In genomic region chr7:12934808-12935207, GRCm38 (mm10) we compare ENCODE assay signal across 21 mouse cellular contexts. TPM values are rescaled to one million over a fixed set of nuclear protein-coding genes. Genes with fewer than 3 reads are reported as not detected.
A peak's percentile ranks its signal among the peaks of the same experiment; 100 is the strongest.
DNase-seq lines count a peak whose midpoint lies in the region; ATAC-seq and TF ChIP-seq lines count a peak whose summit lies in the region.
"Had no signal": no experiment of that assay in that cellular context is flagged by ENCODE, and none has a peak within 500 bp of the region (broad histone marks: within the 10 kb centered on the region; RNA-seq: fewer than 3 reads in every experiment).

No protein-coding gene starts in this region.

- no peaks in the 10 kb centered on the region for H3K36me3 ChIP-seq in liver, embryonic 11.5 days (ENCODE audit: control insufficient read depth, insufficient read depth, low read length)
- H3K36me3 ChIP-seq in liver, postnatal 0 days (replicated peaks; ENCODE audit: insufficient read depth, low read length): no peaks in the 10 kb centered on the region
- no peaks in the 10 kb centered on the region for H3K36me3 ChIP-seq in liver, embryonic 13.5 days
- no peaks in the 10 kb centered on the region for H3K36me3 ChIP-seq in liver, embryonic 14.5 days (replicated peaks; ENCODE audit: control insufficient read depth, insufficient read depth, low read depth)
- no peaks in the 10 kb centered on the region for H3K36me3 ChIP-seq in hindbrain, embryonic 11.5 days (ENCODE audit: control insufficient read depth, insufficient read depth, low read length)
- H3K36me3 ChIP-seq: embryonic facial prominence, embryonic 12.5 days; forebrain, embryonic 15.5 days had no signal

- WGBS in liver, embryonic 11.5 days: 65% methylated on average over 3 of the region's 3 CpGs
- whole genome bisulfite sequencing in liver, postnatal 0 days (ENCODE audit: insufficient replicate concordance): 65% methylated on average over 3 of the region's 3 CpGs
- WGBS in liver, embryonic 13.5 days (ENCODE audit: insufficient replicate concordance): 35% methylated on average over 3 of the region's 3 CpGs
- 26% methylated on average over 3 of the region's 3 CpGs for WGBS in liver, embryonic 14.5 days (ENCODE audit: insufficient replicate concordance)
- 78% methylated on average over 3 of the region's 3 CpGs for WGBS in hindbrain, embryonic 11.5 days

- H3K4me1 ChIP-seq in liver, embryonic 11.5 days (replicated peaks; ENCODE audit: control insufficient read depth, insufficient read depth, low read length): no peaks in the 10 kb centered on the region
- no peaks in the 10 kb centered on the region for H3K4me1 ChIP-seq in liver, postnatal 0 days (ENCODE audit: insufficient read depth)
- no peaks in the 10 kb centered on the region for H3K4me1 ChIP-seq in liver, embryonic 13.5 days (replicated peaks)
- H3K4me1 ChIP-seq in liver, embryonic 14.5 days (replicated peaks; ENCODE audit: control insufficient read depth in 2 of 2, insufficient read depth in 2 of 2, low read length in 1 of 2): no peaks in the 10 kb centered on the region
- H3K4me1 ChIP-seq in hindbrain, embryonic 11.5 days (replicated peaks; ENCODE audit: control insufficient read depth, insufficient read depth, low read length): no peaks in the 10 kb centered on the region
- H3K4me1 ChIP-seq: embryonic facial prominence, embryonic 10.5 days; embryonic facial prominence, embryonic 12.5 days; forebrain, embryonic 13.5 days; forebrain, embryonic 15.5 days had no signal

- TF ChIP-seq EP300 in liver, postnatal 0 days (IDR thresholded peaks at IDR 0.05; ENCODE audit: low read depth): no peak
- no peak for TF ChIP-seq EP300 in liver, embryonic 14.5 days (IDR thresholded peaks at IDR 0.05; ENCODE audit: low read depth)

- no peak overlapping the region for H3K4me2 ChIP-seq in liver, embryonic 11.5 days
- no peak overlapping the region for H3K4me2 ChIP-seq in liver, postnatal 0 days (ENCODE audit: low read depth, low read length)
- no peak overlapping the region for H3K4me2 ChIP-seq in liver, embryonic 13.5 days
- no peak overlapping the region for H3K4me2 ChIP-seq in liver, embryonic 14.5 days (ENCODE audit: low read depth)
- no peak overlapping the region for H3K4me2 ChIP-seq in hindbrain, embryonic 11.5 days (replicated peaks; ENCODE audit: low read depth, low read length)
- H3K4me2 ChIP-seq: embryonic facial prominence, embryonic 12.5 days; forebrain, embryonic 13.5 days; forebrain, embryonic 15.5 days had no signal

- peak; percentile 69; the same call in 1 of the 2 replicates for ATAC-seq in liver, embryonic 11.5 days (replicated peaks; ENCODE audit: low FRiP score)
- ATAC-seq in liver, postnatal 0 days: no peak
- ATAC-seq in liver, embryonic 13.5 days (ENCODE audit: low read depth): peak; percentile 59; the same call in 1 of the 2 replicates
- 0 out of 2 replicates have a peak, but pooled peaks have one; percentile 24 for ATAC-seq in liver, embryonic 14.5 days (ENCODE audit: insufficient read depth)
- peak; percentile 59; the same call in 1 of the 2 replicates for ATAC-seq in megakaryocyte-erythroid progenitor cell, adult 5-6 weeks (replicated peaks; ENCODE audit: low FRiP score, low TSS enrichment, poor library complexity, severe bottlenecking)
- ATAC-seq in hindbrain, embryonic 11.5 days (ENCODE audit: low FRiP score): no peak
- ATAC-seq: activated CD4-positive, CD25-positive, alpha-beta regulatory T cell, adult 4 months; forebrain, embryonic 13.5 days; forebrain, embryonic 15.5 days; Patski had no signal

- H3K27ac ChIP-seq in liver, embryonic 11.5 days (ENCODE audit: low read depth, low read length): no peak overlapping the region
- H3K27ac ChIP-seq in liver, postnatal 0 days (ENCODE audit: low read depth): no peak overlapping the region
- no peak overlapping the region for H3K27ac ChIP-seq in liver, embryonic 13.5 days
- H3K27ac ChIP-seq in liver, embryonic 14.5 days: no peak overlapping the region
- H3K27ac ChIP-seq in hindbrain, embryonic 11.5 days (ENCODE audit: low read depth, low read length): no peak overlapping the region
- H3K27ac ChIP-seq: embryonic facial prominence, embryonic 10.5 days; embryonic facial prominence, embryonic 12.5 days; forebrain, embryonic 13.5 days; forebrain, embryonic 15.5 days had no signal

- H3K9me3 ChIP-seq in liver, embryonic 11.5 days (ENCODE audit: control insufficient read depth, low read length): no peaks in the 10 kb centered on the region
- no peaks in the 10 kb centered on the region for H3K9me3 ChIP-seq in liver, postnatal 0 days (ENCODE audit: low read length)
- no peaks in the 10 kb centered on the region for H3K9me3 ChIP-seq in liver, embryonic 13.5 days (replicated peaks)
- no peaks in the 10 kb centered on the region for H3K9me3 ChIP-seq in liver, embryonic 14.5 days (ENCODE audit: control insufficient read depth, low read length)
- no peaks in the 10 kb centered on the region for H3K9me3 ChIP-seq in hindbrain, embryonic 11.5 days (ENCODE audit: control insufficient read depth, low read length)
- H3K9me3 ChIP-seq: embryonic facial prominence, embryonic 10.5 days; embryonic facial prominence, embryonic 12.5 days; forebrain, embryonic 13.5 days; forebrain, embryonic 15.5 days had no signal

- no peaks in the 10 kb centered on the region for H3K27me3 ChIP-seq in liver, embryonic 11.5 days (replicated peaks; ENCODE audit: control insufficient read depth, insufficient read depth, low read length)
- no peaks in the 10 kb centered on the region for H3K27me3 ChIP-seq in liver, postnatal 0 days (ENCODE audit: insufficient read depth, low read length)
- H3K27me3 ChIP-seq in liver, embryonic 13.5 days: no peaks in the 10 kb centered on the region
- H3K27me3 ChIP-seq in liver, embryonic 14.5 days (ENCODE audit: control insufficient read depth, insufficient read depth, low read length): no peaks in the 10 kb centered on the region
- no peaks in the 10 kb centered on the region for H3K27me3 ChIP-seq in hindbrain, embryonic 11.5 days (ENCODE audit: control insufficient read depth, insufficient read depth, low read length)
- H3K27me3 ChIP-seq: embryonic facial prominence, embryonic 12.5 days; forebrain, embryonic 13.5 days; forebrain, embryonic 15.5 days; Patski had no signal

- H3K9ac ChIP-seq in liver, embryonic 11.5 days (ENCODE audit: low read depth, low read length): no peak overlapping the region
- no peak overlapping the region for H3K9ac ChIP-seq in liver, postnatal 0 days (replicated peaks)
- H3K9ac ChIP-seq in liver, embryonic 13.5 days: no peak overlapping the region
- no peak overlapping the region for H3K9ac ChIP-seq in liver, embryonic 14.5 days (replicated peaks)
- no peak overlapping the region for H3K9ac ChIP-seq in hindbrain, embryonic 11.5 days (ENCODE audit: low read depth, low read length)
- H3K9ac ChIP-seq: embryonic facial prominence, embryonic 12.5 days; forebrain, embryonic 13.5 days; forebrain, embryonic 15.5 days had no signal

- H3K4me3 ChIP-seq in liver, embryonic 11.5 days (ENCODE audit: low read depth, low read length): no peak overlapping the region
- no peak overlapping the region for H3K4me3 ChIP-seq in liver, postnatal 0 days (ENCODE audit: low read depth, low read length)
- no peak overlapping the region for H3K4me3 ChIP-seq in liver, embryonic 13.5 days (replicated peaks)
- H3K4me3 ChIP-seq in liver, embryonic 14.5 days (ENCODE audit: insufficient read depth in 1 of 2, low read depth in 2 of 2, low read length in 2 of 2): no peak overlapping the region
- no peak overlapping the region for H3K4me3 ChIP-seq in hindbrain, embryonic 11.5 days (ENCODE audit: low read depth, low read length)
- H3K4me3 ChIP-seq: embryonic facial prominence, embryonic 10.5 days; embryonic facial prominence, embryonic 12.5 days; forebrain, embryonic 13.5 days; forebrain, embryonic 15.5 days had no signal

- no peak for TF ChIP-seq CTCF in liver, postnatal 0 days (IDR thresholded peaks at IDR 0.05; ENCODE audit: low read depth)
- no peak for TF ChIP-seq CTCF in liver, embryonic 14.5 days (IDR thresholded peaks at IDR 0.05; ENCODE audit: low read depth)

- DNase-seq in liver, embryonic 11.5 days (ENCODE audit: low spot score): no peak
- DNase-seq in liver, postnatal 0 days: no peak
- no peak for DNase-seq in liver, embryonic 13.5 days
- DNase-seq in liver, embryonic 14.5 days (ENCODE audit: low read depth in 3 of 3, low spot score in 3 of 3): no peak
- DNase-seq in MN1 (ENCODE audit: low spot score): no peak
- DNase-seq in hindbrain, embryonic 11.5 days (ENCODE audit: low spot score): no peak
- DNase-seq: adrenal gland, adult 8-10 months; adrenal gland, postnatal 14 days; adrenal gland, postnatal 36 days; cerebellum, adult 11-12 months; cerebellum, adult 2 months; cerebellum, adult 9-10 months; cerebellum, postnatal 10 days; cerebellum, postnatal 25 days had no signal

RNA-seq across cellular contexts. Expression of gene Rnf225, which starts 7.6 kb away (rescaled TPM):
- polyA plus RNA-seq in liver, embryonic 11.5 days (2014; fragmentation: Nextera tagmentation; extraction: Ambion mirVana): 0.38 and 0.81 TPM in 2 replicates
- polyA plus RNA-seq in liver, postnatal 0 days (2015; fragmentation: Nextera tagmentation; extraction: Ambion mirVana): 0.05 TPM in 2 replicates
- polyA plus RNA-seq in liver, embryonic 13.5 days (2015; fragmentation: Nextera tagmentation; extraction: Ambion mirVana): 0.16 and 0.24 TPM in 2 replicates
- 0.55 TPM in 2 replicates for polyA plus RNA-seq in liver, embryonic 14.5 days (2012; rRNA removed)
- 0.09 and 0.15 TPM in 2 replicates for polyA plus RNA-seq in liver, embryonic 14.5 days (2014; fragmentation: Nextera tagmentation; extraction: Ambion mirVana)
- total RNA-seq in megakaryocyte-erythroid progenitor cell, adult 5-6 weeks (2014; fragmentation: Nextera tagmentation): 0.77 and 1.2 TPM in 2 replicates
- total RNA-seq in megakaryocyte-erythroid progenitor cell, adult 5-6 weeks (2017): 1.6 TPM in 1 of 2 replicates, not detected in the other
- 0.50 and 0.66 TPM in 2 replicates for polyA plus RNA-seq in hindbrain, embryonic 11.5 days (2014; fragmentation: Nextera tagmentation; extraction: Ambion mirVana)
- polyA plus RNA-seq: activated CD4-positive, CD25-positive, alpha-beta regulatory T cell, adult 4 months had no signal

RNA-seq across cellular contexts. Expression of gene Rps5, which starts 12.7 kb away (rescaled TPM):
- polyA plus RNA-seq in liver, embryonic 11.5 days (2014; fragmentation: Nextera tagmentation; extraction: Ambion mirVana): 1,276 and 1,341 TPM in 2 replicates
- polyA plus RNA-seq in liver, postnatal 0 days (2015; fragmentation: Nextera tagmentation; extraction: Ambion mirVana): 556 and 564 TPM in 2 replicates
- 724 and 893 TPM in 2 replicates for polyA plus RNA-seq in liver, embryonic 13.5 days (2015; fragmentation: Nextera tagmentation; extraction: Ambion mirVana)
- 1,715 and 1,748 TPM in 2 replicates for polyA plus RNA-seq in liver, embryonic 14.5 days (2012; rRNA removed)
- 863 and 876 TPM in 2 replicates for polyA plus RNA-seq in liver, embryonic 14.5 days (2014; fragmentation: Nextera tagmentation; extraction: Ambion mirVana)
- 3,241 and 3,814 TPM in 2 replicates for total RNA-seq in megakaryocyte-erythroid progenitor cell, adult 5-6 weeks (2014; fragmentation: Nextera tagmentation)
- total RNA-seq in megakaryocyte-erythroid progenitor cell, adult 5-6 weeks (2017): 1,950 and 2,335 TPM in 2 replicates
- 842 and 852 TPM in 2 replicates for polyA plus RNA-seq in hindbrain, embryonic 11.5 days (2014; fragmentation: Nextera tagmentation; extraction: Ambion mirVana)

RNA-seq across cellular contexts. Expression of gene Zfp324, which starts 30.8 kb away (rescaled TPM):
- polyA plus RNA-seq in liver, embryonic 11.5 days (2014; fragmentation: Nextera tagmentation; extraction: Ambion mirVana): 6.6 and 7.7 TPM in 2 replicates
- polyA plus RNA-seq in liver, postnatal 0 days (2015; fragmentation: Nextera tagmentation; extraction: Ambion mirVana): 1.5 and 1.9 TPM in 2 replicates
- polyA plus RNA-seq in liver, embryonic 13.5 days (2015; fragmentation: Nextera tagmentation; extraction: Ambion mirVana): 3.3 and 3.6 TPM in 2 replicates
- 1.7 and 1.8 TPM in 2 replicates for polyA plus RNA-seq in liver, embryonic 14.5 days (2012; rRNA removed)
- polyA plus RNA-seq in liver, embryonic 14.5 days (2014; fragmentation: Nextera tagmentation; extraction: Ambion mirVana): 2.0 and 2.4 TPM in 2 replicates
- total RNA-seq in megakaryocyte-erythroid progenitor cell, adult 5-6 weeks (2014; fragmentation: Nextera tagmentation): 3.7 and 4.3 TPM in 2 replicates
- 3.1 and 7.7 TPM in 2 replicates for total RNA-seq in megakaryocyte-erythroid progenitor cell, adult 5-6 weeks (2017)
- 7.4 and 8.0 TPM in 2 replicates for polyA plus RNA-seq in hindbrain, embryonic 11.5 days (2014; fragmentation: Nextera tagmentation; extraction: Ambion mirVana)

RNA-seq across cellular contexts. Expression of gene Zscan22, which starts 37.2 kb away (rescaled TPM):
- polyA plus RNA-seq in liver, embryonic 11.5 days (2014; fragmentation: Nextera tagmentation; extraction: Ambion mirVana): 14.4 and 16.4 TPM in 2 replicates
- polyA plus RNA-seq in liver, postnatal 0 days (2015; fragmentation: Nextera tagmentation; extraction: Ambion mirVana): 2.3 and 2.5 TPM in 2 replicates
- polyA plus RNA-seq in liver, embryonic 13.5 days (2015; fragmentation: Nextera tagmentation; extraction: Ambion mirVana): 4.6 and 5.5 TPM in 2 replicates
- 3.8 and 3.9 TPM in 2 replicates for polyA plus RNA-seq in liver, embryonic 14.5 days (2012; rRNA removed)
- polyA plus RNA-seq in liver, embryonic 14.5 days (2014; fragmentation: Nextera tagmentation; extraction: Ambion mirVana): 3.9 and 5.1 TPM in 2 replicates
- total RNA-seq in megakaryocyte-erythroid progenitor cell, adult 5-6 weeks (2014; fragmentation: Nextera tagmentation): 13.3 and 18.7 TPM in 2 replicates
- total RNA-seq in megakaryocyte-erythroid progenitor cell, adult 5-6 weeks (2017): 5.7 and 7.1 TPM in 2 replicates
- 19.1 and 19.9 TPM in 2 replicates for polyA plus RNA-seq in hindbrain, embryonic 11.5 days (2014; fragmentation: Nextera tagmentation; extraction: Ambion mirVana)

RNA-seq across cellular contexts. Expression of gene Zfp446, which starts 42.8 kb away (rescaled TPM):
- polyA plus RNA-seq in liver, embryonic 11.5 days (2014; fragmentation: Nextera tagmentation; extraction: Ambion mirVana): 6.9 and 7.0 TPM in 2 replicates
- polyA plus RNA-seq in liver, postnatal 0 days (2015; fragmentation: Nextera tagmentation; extraction: Ambion mirVana): 1.6 and 1.8 TPM in 2 replicates
- 2.9 and 3.6 TPM in 2 replicates for polyA plus RNA-seq in liver, embryonic 13.5 days (2015; fragmentation: Nextera tagmentation; extraction: Ambion mirVana)
- 2.1 and 2.4 TPM in 2 replicates for polyA plus RNA-seq in liver, embryonic 14.5 days (2012; rRNA removed)
- 0.93 and 1.1 TPM in 2 replicates for polyA plus RNA-seq in liver, embryonic 14.5 days (2014; fragmentation: Nextera tagmentation; extraction: Ambion mirVana)
- 6.1 and 9.0 TPM in 2 replicates for total RNA-seq in megakaryocyte-erythroid progenitor cell, adult 5-6 weeks (2014; fragmentation: Nextera tagmentation)
- 1.6 and 1.9 TPM in 2 replicates for total RNA-seq in megakaryocyte-erythroid progenitor cell, adult 5-6 weeks (2017)
- polyA plus RNA-seq in hindbrain, embryonic 11.5 days (2014; fragmentation: Nextera tagmentation; extraction: Ambion mirVana): 8.5 and 11.7 TPM in 2 replicates

Comparison
In these comparisons a context has a peak if more than half of its experiments do, and no peak if none do; other contexts are left out.
1. ATAC-seq: peak in liver, embryonic 11.5 days (single experiment), liver, embryonic 13.5 days (single experiment), liver, embryonic 14.5 days (single experiment) and megakaryocyte-erythroid progenitor cell, adult 5-6 weeks (single experiment); none in liver, postnatal 0 days (single experiment) and hindbrain, embryonic 11.5 days (single experiment).